Mouse (Mus musculus) hindbrain, embryonic 16.5 days (tissue): ENCODE data around the gene Tor2a. TPM values are rescaled to one million over a fixed set of nuclear protein-coding genes. Genes with fewer than 3 reads are reported as not detected.

Source experiments
- ATAC-seq: fragments of 200-750 bp; cut with Nextera tagmentation; 2 replicates; pipeline ENCODE4 v1.8.0; 2017; ENCODE audit warnings: moderate TSS enrichment, moderate library complexity
- H3K27ac ChIP-seq: fragments of 300-500 bp; sonication (generic); 2 replicates; pipeline ENCODE4 v1.5.1; 2014; ENCODE audit warnings: low read depth, mild to moderate bottlenecking, control low read depth, low read length, moderate library complexity
- H3K27me3 ChIP-seq: fragments of 300-500 bp; sonication (generic); replicated peaks from 2 replicates; pipeline ENCODE4 v1.6.1; 2014; ENCODE audit warnings: low read length; ENCODE audit not compliant: control insufficient read depth, insufficient read depth
- H3K36me3 ChIP-seq: fragments of 300-500 bp; sonication (generic); 2 replicates; pipeline ENCODE4 v1.6.1; 2014; ENCODE audit warnings: mild to moderate bottlenecking, low read length, moderate library complexity, mixed read lengths; ENCODE audit not compliant: control insufficient read depth, insufficient read depth
- H3K4me1 ChIP-seq: fragments of 300-500 bp; sonication (generic); 2 replicates; pipeline ENCODE4 v1.6.1; 2014; ENCODE audit warnings: low read depth, low read length; ENCODE audit not compliant: control insufficient read depth, insufficient read depth
- H3K4me2 ChIP-seq: fragments of 300-500 bp; sonication (generic); 2 replicates; pipeline ENCODE4 v1.6.1; 2014; ENCODE audit warnings: mild to moderate bottlenecking, low read length, control low read depth, moderate library complexity
- H3K4me3 ChIP-seq: fragments of 300-500 bp; sonication (generic); 2 replicates; pipeline ENCODE4 v1.5.1; 2014; ENCODE audit warnings: mild to moderate bottlenecking, low read length, control low read depth, moderate library complexity
- H3K9ac ChIP-seq: fragments of 300-500 bp; sonication (generic); 2 replicates; pipeline ENCODE4 v1.6.1; 2014; ENCODE audit warnings: low read depth, mild to moderate bottlenecking, control low read depth, low read length, moderate library complexity
- H3K9me3 ChIP-seq: fragments of 300-500 bp; sonication (generic); 2 replicates; pipeline ENCODE4 v1.6.1; 2014; ENCODE audit warnings: mild to moderate bottlenecking, low read length, moderate library complexity; ENCODE audit not compliant: control insufficient read depth
- WGBS: fragments of 180-500 bp; shearing (Covaris S2); extraction: QIAGEN DNeasy Blood & Tissue Kit; methylation state at CpG from one replicate; pipeline ENCODE4 v1.1.7; 2014; 5-methylcytosine and 5-hydroxymethylcytosine counted together
- polyA plus RNA-seq: library from polyadenylated mRNA; unstranded; fragments of >200 nt; fragmentation: Nextera tagmentation; extraction: Ambion mirVana; gene quantifications from 2 replicates; pipeline ENCODE4 v1.2.1, GENCODE M21; 2015

Gene Tor2a
- polyA plus RNA-seq, 1 experiment from 2014 or later, result 50.8 TPM

DNA sequence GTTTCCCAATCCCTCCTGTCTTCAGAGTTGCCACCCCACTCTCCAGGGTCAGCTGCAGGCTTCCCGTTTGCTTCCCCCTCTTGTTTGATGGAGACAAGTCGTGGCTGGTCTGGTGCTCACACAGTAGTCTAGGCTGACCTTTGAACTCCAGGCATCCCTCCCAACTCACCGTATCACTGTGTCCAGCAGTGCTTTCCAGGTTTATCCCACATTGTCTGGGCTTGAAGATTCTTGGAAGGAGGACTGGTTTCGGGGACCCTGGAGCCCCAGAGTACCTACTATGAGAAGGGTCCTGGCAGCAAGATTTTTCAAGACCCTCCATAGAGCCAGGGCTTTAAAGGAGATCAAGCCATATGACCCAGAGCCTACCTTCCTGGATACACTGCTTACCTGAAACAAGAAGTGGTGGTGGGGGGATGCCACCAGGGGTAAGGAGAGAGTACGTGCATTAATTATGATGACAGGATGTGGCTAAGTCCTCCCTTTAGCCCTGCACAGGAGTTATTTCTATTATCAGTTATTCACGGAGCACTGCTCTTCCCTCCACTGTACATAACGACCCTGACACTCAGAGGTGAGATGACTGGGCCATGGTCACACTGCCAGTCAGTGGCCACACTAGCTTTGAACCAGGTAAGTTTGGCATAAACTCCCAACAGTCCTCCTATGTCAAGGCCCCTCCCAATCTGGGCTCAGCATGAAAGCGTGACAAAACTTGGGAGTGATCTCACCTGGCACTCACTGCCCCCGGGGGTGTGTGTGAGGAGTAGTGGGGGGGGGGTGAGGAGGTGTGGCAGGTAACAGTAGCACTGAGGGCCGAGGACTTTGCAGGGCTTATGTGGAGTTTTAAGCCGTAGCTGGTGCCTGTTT is 42.7 kb upstream of the Tor2a start:
- Histone ChIP-seq H3K4me3 (no peak overlapping the region; the same call in 1 of the 2 replicates), H3K4me1 (peaks cover 25% of the 10 kb centered on the region), H3K9ac (peak overlapping the region; percentile 96), H3K4me2 (peak overlapping the region; percentile 66), H3K27ac (peak overlapping the region; percentile 100), H3K36me3 (peaks cover 6% of the 10 kb centered on the region), H3K27me3 (no peaks in the 10 kb centered on the region), H3K9me3 (no peaks in the 10 kb centered on the region)
- ATAC-seq, result no peak
- WGBS, result 65% methylated on average over 11 of the region's 11 CpGs

DNA sequence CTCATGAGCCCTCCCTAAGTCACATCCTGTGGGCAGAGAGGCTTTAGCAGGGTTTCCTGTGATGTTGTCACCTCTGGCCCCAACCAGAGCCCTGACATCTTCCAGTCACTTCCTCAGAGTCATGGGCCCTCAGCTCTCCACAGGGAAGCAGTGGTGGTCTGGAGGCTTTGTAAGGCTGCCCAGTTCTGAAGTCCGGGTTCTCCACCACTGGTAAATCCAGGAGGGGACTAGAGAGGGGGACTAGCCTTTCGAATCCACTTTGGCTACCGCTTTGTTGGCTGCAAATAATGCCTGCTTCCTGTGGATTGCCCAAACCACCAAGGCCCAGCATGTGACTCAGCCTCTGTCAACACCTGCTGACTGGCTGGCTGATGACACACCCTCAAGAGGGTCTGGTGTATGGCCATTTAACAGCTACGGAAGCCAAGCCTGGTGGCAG is 42.0 kb upstream of the Tor2a start:
- WGBS, result 69% methylated on average over 4 of the region's 4 CpGs
- no peak for ATAC-seq

DNA sequence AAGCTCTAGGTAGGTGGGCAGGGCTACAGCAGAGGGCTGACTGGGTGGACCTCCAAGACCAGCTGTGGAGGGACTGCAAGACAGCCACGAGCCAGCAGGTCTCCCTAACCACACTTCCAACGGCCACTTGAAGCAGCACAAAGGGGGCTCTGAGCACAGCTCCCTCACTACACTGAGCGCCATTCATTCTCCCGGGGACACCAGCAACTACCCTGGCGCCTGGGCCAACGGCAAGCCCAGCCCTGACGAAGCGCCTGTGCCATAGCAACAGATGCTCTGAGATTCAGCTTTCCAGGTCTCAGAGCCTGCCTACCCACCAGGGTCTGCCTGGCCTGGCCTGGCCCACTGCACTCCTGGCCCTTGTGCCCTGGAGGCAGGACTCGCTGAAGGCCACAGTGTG is 38.3 kb upstream of the Tor2a start:
- 25% methylated on average over 9 of the region's 9 CpGs for WGBS
- H3K27ac ChIP-seq, result no peak overlapping the region; the same call in 1 of the 2 replicates
- ATAC-seq, result peak; percentile 80

More for the DNA sequence above, 42.0 kb upstream of the Tor2a start:
- no peaks in the 10 kb centered on the region for H3K27me3 ChIP-seq
- no peaks in the 10 kb centered on the region for H3K9me3 ChIP-seq
- no peak overlapping the region for H3K27ac ChIP-seq
- H3K9ac ChIP-seq, result 0 out of 2 replicates have a peak overlapping the region, but pooled peaks have one; percentile 1
- no peaks in the 10 kb centered on the region for H3K36me3 ChIP-seq
- peaks cover 25% of the 10 kb centered on the region for H3K4me1 ChIP-seq
- H3K4me2 ChIP-seq, result no peak overlapping the region
- no peak overlapping the region for H3K4me3 ChIP-seq

DNA sequence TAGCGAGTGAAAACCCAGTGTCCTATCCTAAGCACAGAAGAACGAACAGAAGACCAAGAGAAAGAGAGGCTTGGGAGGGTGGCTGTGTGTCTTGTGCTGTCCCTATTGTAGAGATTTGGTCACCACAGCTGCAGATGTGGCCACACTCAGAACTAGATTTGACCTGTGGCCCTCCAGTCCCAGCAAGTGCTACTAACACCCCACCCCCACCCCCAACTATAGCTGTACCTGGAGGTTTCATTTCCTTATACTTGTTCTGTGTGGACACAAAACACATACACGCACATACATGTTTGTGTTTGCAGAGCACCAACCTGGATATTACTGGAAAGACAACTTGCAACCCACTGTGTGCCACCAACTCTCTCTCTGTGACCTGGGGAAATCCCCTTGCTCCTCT is 37.0 kb upstream of the Tor2a start:
- no peaks in the 10 kb centered on the region for H3K9me3 ChIP-seq
- H3K27ac ChIP-seq, result no peak overlapping the region
- no peaks in the 10 kb centered on the region for H3K36me3 ChIP-seq
- 92% methylated on average over 3 of the region's 3 CpGs for WGBS
- no peak overlapping the region for H3K9ac ChIP-seq
- no peak overlapping the region for H3K4me3 ChIP-seq
- H3K4me1 ChIP-seq, result no peaks in the 10 kb centered on the region
- no peak overlapping the region for H3K4me2 ChIP-seq
- H3K27me3 ChIP-seq, result no peaks in the 10 kb centered on the region
- ATAC-seq, result no peak

More for the DNA sequence above, 38.3 kb upstream of the Tor2a start:
- no peak overlapping the region for H3K9ac ChIP-seq
- no peak overlapping the region for H3K4me2 ChIP-seq
- H3K4me1 ChIP-seq, result peaks cover 11% of the 10 kb centered on the region
- no peaks in the 10 kb centered on the region for H3K27me3 ChIP-seq
- H3K36me3 ChIP-seq, result no peaks in the 10 kb centered on the region
- no peaks in the 10 kb centered on the region for H3K9me3 ChIP-seq
- H3K4me3 ChIP-seq, result no peak overlapping the region

DNA sequence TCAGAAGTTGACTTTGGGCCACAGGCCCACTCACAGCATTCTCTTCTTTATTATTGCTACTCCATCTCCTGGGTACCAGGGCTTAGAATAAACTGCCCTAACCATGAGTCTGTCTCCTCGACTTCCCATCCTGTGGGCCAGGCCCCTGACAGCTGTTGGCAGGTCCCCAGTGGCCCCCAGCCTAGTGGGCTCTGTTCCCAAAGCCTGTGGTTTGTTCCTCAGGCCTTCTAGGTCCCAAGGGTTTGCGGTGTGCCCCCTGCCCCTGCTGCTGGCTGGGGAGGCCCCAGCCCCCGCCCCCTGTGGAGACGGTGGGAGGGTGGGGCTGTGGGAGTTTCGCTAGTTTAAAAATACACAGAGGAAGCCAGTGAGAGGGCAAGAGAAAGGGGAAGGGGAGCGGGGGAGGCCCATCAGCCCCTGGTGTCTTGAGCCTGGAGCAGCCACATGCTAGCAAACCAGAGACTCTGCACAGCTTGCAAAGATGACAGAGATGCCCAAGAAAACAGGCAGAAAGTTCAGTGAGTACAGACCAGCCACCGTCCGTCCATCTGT is 36.3 kb upstream of the Tor2a start, which contains the start of gene Sh2d3c:
Sh2d3c (plus strand) TSS at position 375 of the 549 bp plus-strand sequence.
- Histone ChIP-seq H3K9ac (no peak within 1 kb of the TSS), H3K4me1 (no peaks in the 10 kb centered on the region), H3K36me3 (no peaks in the 10 kb centered on the region), H3K27ac (no peak within 1 kb of the TSS), H3K27me3 (no peaks in the 10 kb centered on the region), H3K9me3 (no peaks in the 10 kb centered on the region), H3K4me3 (no peak within 1 kb of the TSS), H3K4me2 (no peak within 1 kb of the TSS)
- no peak for ATAC-seq
- 37% methylated on average over 8 of the region's 8 CpGs for WGBS

DNA sequence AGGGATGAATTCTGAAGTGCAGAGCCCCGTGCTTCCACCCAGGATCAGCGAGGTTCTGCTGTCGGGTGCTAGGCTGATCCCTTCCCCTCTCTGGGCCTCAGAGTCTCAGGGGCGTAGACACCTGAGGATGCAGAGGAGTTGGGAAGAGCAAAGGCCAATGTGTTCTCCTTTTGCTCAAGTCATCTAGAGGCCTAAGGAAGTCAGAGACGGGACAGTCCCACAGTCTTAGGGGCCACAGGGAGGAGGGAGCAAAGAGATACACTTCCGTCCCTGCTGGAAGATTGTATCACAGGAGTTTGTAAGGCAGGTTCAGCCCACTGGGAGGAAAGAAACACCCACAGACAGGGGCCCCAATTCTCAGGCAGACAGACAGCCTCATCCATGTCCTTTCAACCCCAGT is 35.0 kb upstream of the Tor2a start:
- Histone ChIP-seq H3K36me3 (no peaks in the 10 kb centered on the region), H3K4me1 (peaks cover 1% of the 10 kb centered on the region; the same call in 1 of the 2 replicates), H3K9me3 (no peaks in the 10 kb centered on the region), H3K4me2 (no peak overlapping the region), H3K27ac (no peak overlapping the region), H3K4me3 (no peak overlapping the region), H3K27me3 (no peaks in the 10 kb centered on the region), H3K9ac (no peak overlapping the region)
- 61% methylated on average over 5 of the region's 6 CpGs for WGBS
- ATAC-seq, result no peak

DNA sequence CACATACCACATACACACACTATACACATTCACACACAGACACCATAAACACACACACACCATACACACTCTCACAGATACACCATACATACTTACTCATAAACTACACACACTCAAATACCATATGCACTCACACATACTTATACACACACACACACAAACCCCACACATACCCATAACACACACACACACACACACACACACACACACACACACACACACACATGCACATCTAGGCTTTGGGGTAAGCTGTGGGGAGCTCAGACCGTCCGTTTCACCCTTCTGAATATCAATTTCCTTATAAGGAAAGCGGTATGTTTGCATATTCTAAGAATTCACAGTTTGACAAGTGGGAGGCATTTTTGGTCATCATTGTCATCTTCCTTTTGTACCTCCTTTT is 34.5 kb upstream of the Tor2a start:
- no peak overlapping the region for H3K4me3 ChIP-seq
- no peaks in the 10 kb centered on the region for H3K36me3 ChIP-seq
- peaks cover 3% of the 10 kb centered on the region; the same call in 1 of the 2 replicates for H3K4me1 ChIP-seq
- H3K4me2 ChIP-seq, result no peak overlapping the region
- no peak overlapping the region for H3K9ac ChIP-seq
- WGBS, result 73% methylated on average over 3 of the region's 3 CpGs
- no peak for ATAC-seq
- H3K9me3 ChIP-seq, result no peaks in the 10 kb centered on the region
- no peak overlapping the region for H3K27ac ChIP-seq
- no peaks in the 10 kb centered on the region for H3K27me3 ChIP-seq

DNA sequence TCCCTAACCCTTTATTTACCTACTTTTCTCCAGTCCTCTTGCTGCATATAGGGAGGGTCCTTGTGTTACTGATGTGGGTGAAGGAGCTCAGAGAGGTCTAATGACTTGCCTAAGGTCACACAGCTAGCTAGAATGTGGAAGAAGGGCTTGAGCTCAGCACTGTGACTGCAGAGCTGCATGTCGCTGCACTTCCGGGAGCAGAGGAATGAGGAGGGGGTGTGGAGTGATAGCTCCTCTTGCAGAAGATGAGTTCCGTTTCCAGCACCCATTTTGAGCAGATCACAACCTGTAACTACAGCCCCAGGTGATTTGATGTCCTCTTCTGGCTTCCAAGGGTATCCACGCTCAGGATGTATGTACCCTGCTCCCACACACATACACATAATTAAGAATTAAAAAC is 32.9 kb upstream of the Tor2a start:
- Histone ChIP-seq H3K27me3 (no peaks in the 10 kb centered on the region), H3K4me3 (no peak overlapping the region), H3K36me3 (no peaks in the 10 kb centered on the region), H3K4me1 (peaks cover 3% of the 10 kb centered on the region; the same call in 1 of the 2 replicates), H3K4me2 (no peak overlapping the region), H3K9ac (no peak overlapping the region), H3K27ac (no peak overlapping the region), H3K9me3 (no peaks in the 10 kb centered on the region)
- 81% methylated on average over 4 of the region's 4 CpGs for WGBS
- ATAC-seq, result no peak
